Mouse (Mus musculus) liver, postnatal 0 days (tissue): ENCODE measurements at regions not wholly inside any gene's neighbourhood (a gene's known extent, or its start where the extent isn't known, plus 50 kb on each side); places are given as distances from the start of the nearest gene placed in this dataset.

ENCODE experiments used
- ATAC-seq: fragments of 200-750 bp; cut with Nextera tagmentation; 2 replicates; pipeline ENCODE4 v1.8.0; 2017; ENCODE audit warnings: mild to moderate bottlenecking, moderate library complexity
- DNase-seq: peaks from one replicate; pipeline ENCODE4 v3.0.0-alpha.2; 2016
- H3K27ac ChIP-seq: fragments of 300-500 bp; sonication (generic); 2 replicates; pipeline ENCODE4 v1.5.1; 2014; ENCODE audit warnings: antibody characterized with exemption, moderate library complexity, mild to moderate bottlenecking, low read depth
- H3K27me3 ChIP-seq: fragments of 300-500 bp; sonication (generic); 2 replicates; pipeline ENCODE4 v1.6.1; 2014; ENCODE audit warnings: low read length, control low read depth, mixed read lengths; ENCODE audit not compliant: insufficient read depth
- H3K36me3 ChIP-seq: fragments of 300-500 bp; sonication (generic); replicated peaks from 2 replicates; pipeline ENCODE4 v1.6.1; 2014; ENCODE audit warnings: mild to moderate bottlenecking, control low read depth, low read length, moderate library complexity, mixed read lengths; ENCODE audit not compliant: insufficient read depth
- H3K4me1 ChIP-seq: fragments of 300-500 bp; sonication (generic); 2 replicates; pipeline ENCODE4 v1.6.1; 2014; ENCODE audit warnings: antibody characterized with exemption, mild to moderate bottlenecking, control low read depth; ENCODE audit not compliant: insufficient read depth
- H3K4me2 ChIP-seq: fragments of 300-500 bp; sonication (generic); 2 replicates; pipeline ENCODE4 v1.6.1; 2014; ENCODE audit warnings: low read depth, mild to moderate bottlenecking, low read length, moderate library complexity, mixed read lengths
- H3K4me3 ChIP-seq: fragments of 300-500 bp; sonication (generic); 2 replicates; pipeline ENCODE4 v1.5.1; 2014; ENCODE audit warnings: low read depth, low read length
- H3K9ac ChIP-seq: fragments of 300-500 bp; sonication (generic); replicated peaks from 2 replicates; pipeline ENCODE4 v1.6.1; 2014; ENCODE audit warnings: mild to moderate bottlenecking, moderate library complexity
- H3K9me3 ChIP-seq: fragments of 300-500 bp; sonication (generic); 2 replicates; pipeline ENCODE4 v1.6.1; 2016; ENCODE audit warnings: mild to moderate bottlenecking, control low read depth, low read length, mixed read lengths
- CTCF ChIP-seq: sonication (generic); IDR thresholded peaks from 2 replicates; pipeline ENCODE4 v1.5.1; 2016; ENCODE audit warnings: antibody characterized with exemption, low read depth
- EP300 ChIP-seq: IDR thresholded peaks from 2 replicates; pipeline ENCODE4 v1.6.1; 2016; ENCODE audit warnings: antibody characterized with exemption, low read depth, mild to moderate bottlenecking
- WGBS: fragments of 180-500 bp; shearing (Covaris S2); extraction: QIAGEN DNeasy Blood & Tissue Kit; methylation state at CpG from one replicate; pipeline ENCODE4 v1.1.7; 2014; ENCODE audit not compliant: insufficient replicate concordance; 5-methylcytosine and 5-hydroxymethylcytosine counted together

DNA sequence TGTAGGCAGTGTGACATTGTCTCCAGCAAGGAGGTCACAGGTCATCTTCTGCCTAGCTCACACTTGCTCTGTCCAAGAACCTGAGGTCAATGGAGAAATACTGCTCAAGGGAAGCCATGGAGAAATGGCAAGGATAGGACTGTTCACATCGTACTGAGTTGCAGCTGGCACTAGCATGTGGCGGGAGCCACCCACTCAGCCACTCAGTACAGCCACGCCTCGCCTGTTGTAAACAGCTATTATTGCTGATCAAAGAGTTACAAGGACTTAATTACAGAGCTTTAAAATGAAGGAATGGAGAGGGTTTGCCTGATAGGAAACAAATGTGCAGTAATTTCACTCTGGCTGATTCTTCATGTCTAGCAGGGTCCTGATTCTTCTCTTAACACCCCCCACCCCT is 64.8 kb downstream of the Dll1 start:
- H3K4me1 ChIP-seq, result no peaks in the 10 kb centered on the region
- H3K9me3 ChIP-seq, result no peaks in the 10 kb centered on the region
- H3K27ac ChIP-seq, result no peak overlapping the region
- TF ChIP-seq EP300 (no peak), CTCF (no peak)
- ATAC-seq (no peak), DNase-seq (no peak)
- no peaks in the 10 kb centered on the region for H3K27me3 ChIP-seq
- H3K4me2 ChIP-seq, result no peak overlapping the region
- H3K36me3 ChIP-seq, result no peaks in the 10 kb centered on the region
- no peak overlapping the region for H3K9ac ChIP-seq
- WGBS, result 67% methylated on average over 4 of the region's 4 CpGs
- no peak overlapping the region for H3K4me3 ChIP-seq

DNA sequence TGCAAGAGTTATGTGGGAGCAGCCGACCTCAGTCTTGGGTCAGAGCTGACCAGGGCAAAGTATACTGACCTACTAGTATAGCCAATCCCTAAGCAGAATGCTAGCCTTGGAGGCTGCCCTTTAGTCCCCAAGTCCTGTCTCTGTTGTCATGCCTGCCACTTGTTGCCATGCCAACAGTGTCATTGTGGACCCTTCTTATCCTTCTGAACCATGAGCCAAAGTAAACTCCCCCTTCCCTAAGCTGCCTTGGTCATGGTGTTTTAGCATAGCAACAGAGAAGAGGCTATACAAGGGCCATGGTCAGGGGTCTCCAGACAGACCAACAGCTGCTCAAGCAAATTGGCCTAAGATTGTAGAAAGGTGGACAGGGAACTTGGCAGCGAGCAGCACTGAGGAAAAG is 66.2 kb downstream of the Dll1 start:
- ATAC-seq (no peak), DNase-seq (no peak)
- no peak overlapping the region for H3K4me2 ChIP-seq
- no peaks in the 10 kb centered on the region for H3K27me3 ChIP-seq
- H3K36me3 ChIP-seq, result no peaks in the 10 kb centered on the region
- no peak overlapping the region for H3K9ac ChIP-seq
- H3K4me3 ChIP-seq, result no peak overlapping the region
- H3K9me3 ChIP-seq, result no peaks in the 10 kb centered on the region
- H3K4me1 ChIP-seq, result no peaks in the 10 kb centered on the region
- no peak overlapping the region for H3K27ac ChIP-seq
- TF ChIP-seq CTCF (no peak), EP300 (no peak)
- 54% methylated on average over 2 of the region's 2 CpGs for WGBS

DNA sequence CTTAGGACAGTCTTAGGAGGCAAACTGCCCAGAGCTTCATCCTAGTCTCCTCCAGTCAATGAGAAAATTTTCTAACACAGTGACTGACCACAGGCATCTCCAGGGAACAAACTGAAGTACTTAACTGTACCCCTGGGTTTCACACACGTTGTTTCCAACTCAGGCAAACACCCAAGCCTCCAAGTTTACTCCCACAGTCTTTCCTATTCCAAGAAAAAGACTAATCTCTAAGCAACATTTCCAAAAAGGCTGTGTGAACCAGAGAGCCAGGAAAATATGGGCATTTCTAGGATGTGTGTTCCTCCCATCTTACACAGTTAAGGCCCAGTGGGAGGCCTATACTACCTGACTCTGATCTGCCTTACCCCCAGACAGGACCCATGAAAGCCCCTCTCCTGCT is 74.6 kb downstream of the Dll1 start:
- DNase-seq (no peak), ATAC-seq (no peak)
- TF ChIP-seq EP300, result no peak
- H3K4me3 ChIP-seq, result no peak overlapping the region
- no peak overlapping the region for H3K4me2 ChIP-seq
- no peaks in the 10 kb centered on the region for H3K27me3 ChIP-seq
- no peaks in the 10 kb centered on the region for H3K9me3 ChIP-seq
- no peaks in the 10 kb centered on the region for H3K36me3 ChIP-seq
- no peak overlapping the region for H3K9ac ChIP-seq
- 20% methylated on average over 1 of the region's 1 CpGs for WGBS
- no peaks in the 10 kb centered on the region for H3K4me1 ChIP-seq
- no peak overlapping the region for H3K27ac ChIP-seq

DNA sequence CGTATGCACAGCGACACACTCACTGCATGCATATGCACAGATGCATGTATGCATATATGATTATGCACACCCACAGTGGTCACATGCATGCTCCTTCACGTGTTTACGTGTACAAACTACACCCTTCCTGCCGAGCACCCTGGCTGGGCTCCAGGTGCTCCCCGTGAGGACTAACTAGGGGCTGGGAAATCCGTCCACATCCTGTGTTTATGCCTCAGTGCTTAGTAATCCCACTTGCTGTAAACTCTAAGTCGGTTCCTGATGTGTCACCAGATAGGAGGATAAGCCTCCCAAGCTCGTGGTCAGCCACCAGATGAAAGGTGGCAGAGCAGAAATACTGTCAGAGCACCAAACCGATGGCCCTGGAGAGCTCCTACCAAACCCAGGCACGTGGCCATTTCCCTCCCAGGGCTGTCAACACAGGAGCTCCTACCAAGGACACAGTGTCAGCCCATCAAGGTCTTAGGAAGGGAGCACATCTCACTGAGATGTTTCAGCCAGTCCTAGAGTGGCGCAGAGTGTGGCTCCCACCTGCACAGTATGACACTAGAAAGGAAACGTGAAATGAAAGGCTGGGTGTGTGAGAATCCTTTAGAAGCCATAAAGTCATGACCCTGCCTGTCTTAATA is 76.8 kb downstream of the Dll1 start:
- no peaks in the 10 kb centered on the region for H3K27me3 ChIP-seq
- ATAC-seq (no peak), DNase-seq (no peak)
- H3K4me3 ChIP-seq, result no peak overlapping the region
- H3K4me2 ChIP-seq, result no peak overlapping the region
- no peak overlapping the region for H3K27ac ChIP-seq
- no peaks in the 10 kb centered on the region for H3K9me3 ChIP-seq
- no peaks in the 10 kb centered on the region for H3K36me3 ChIP-seq
- TF ChIP-seq CTCF, result no peak
- no peak for TF ChIP-seq EP300
- H3K9ac ChIP-seq, result no peak overlapping the region
- 49% methylated on average over 13 of the region's 13 CpGs for WGBS
- H3K4me1 ChIP-seq, result no peaks in the 10 kb centered on the region

DNA sequence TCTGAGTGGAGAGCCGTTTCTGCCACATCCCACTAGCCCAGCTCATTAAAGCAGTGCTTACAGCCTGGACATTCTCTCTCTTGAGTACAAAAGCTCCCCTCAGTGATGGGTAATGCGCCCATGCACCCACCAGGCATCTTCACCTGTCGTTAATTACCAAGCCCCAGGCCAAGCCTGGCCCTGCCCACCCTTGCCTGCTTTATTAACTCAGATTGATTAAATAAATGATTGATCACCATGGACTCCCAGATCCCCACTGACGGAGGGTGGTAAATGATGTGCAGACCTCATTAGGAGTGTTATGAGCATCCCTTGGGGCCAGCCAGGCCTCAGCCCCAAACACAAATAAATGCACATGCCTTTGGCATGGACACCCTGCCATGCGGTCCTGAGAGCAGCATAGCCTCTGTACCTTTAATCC is 82.5 kb downstream of the Dll1 start:
- H3K27me3 ChIP-seq, result no peaks in the 10 kb centered on the region
- H3K4me2 ChIP-seq, result no peak overlapping the region
- no peaks in the 10 kb centered on the region for H3K9me3 ChIP-seq
- ATAC-seq (no peak), DNase-seq (no peak)
- H3K4me1 ChIP-seq, result no peaks in the 10 kb centered on the region
- no peak overlapping the region for H3K4me3 ChIP-seq
- H3K9ac ChIP-seq, result no peak overlapping the region
- H3K27ac ChIP-seq, result no peak overlapping the region
- WGBS, result 69% methylated on average over 5 of the region's 5 CpGs
- no peaks in the 10 kb centered on the region for H3K36me3 ChIP-seq
- no peak for TF ChIP-seq EP300
- no peak for TF ChIP-seq CTCF

DNA sequence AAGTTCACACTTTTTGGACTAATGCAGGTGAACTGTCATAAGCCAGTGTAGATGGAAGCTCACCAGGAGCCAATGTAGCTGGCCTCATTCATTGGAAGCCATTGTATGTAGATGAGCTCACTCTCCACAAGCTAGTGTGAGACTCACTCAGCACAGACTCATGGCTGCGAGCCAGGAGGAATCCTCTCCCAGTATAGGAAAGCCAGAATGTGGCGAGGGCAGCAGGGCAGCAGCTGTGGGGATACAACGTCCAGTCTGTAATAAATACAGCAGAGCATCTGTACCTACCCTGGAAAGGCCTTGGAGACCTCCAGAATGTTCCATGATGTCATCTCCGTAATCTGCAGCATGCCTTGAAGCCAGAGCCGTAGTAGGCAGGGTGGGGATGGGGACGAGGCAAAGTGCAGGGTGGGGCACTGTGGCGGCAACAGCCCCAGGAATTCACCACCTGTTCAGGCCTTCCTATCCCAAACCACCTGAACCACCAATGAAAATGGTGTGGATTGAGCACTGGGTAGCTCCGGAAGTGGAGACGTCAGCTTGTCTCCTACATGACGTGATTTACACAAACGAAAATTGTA is 84.1 kb downstream of the Dll1 start:
- Histone ChIP-seq H3K4me1 (no peaks in the 10 kb centered on the region), H3K9me3 (no peaks in the 10 kb centered on the region), H3K4me2 (no peak overlapping the region), H3K4me3 (no peak overlapping the region), H3K27me3 (no peaks in the 10 kb centered on the region), H3K9ac (no peak overlapping the region), H3K27ac (no peak overlapping the region), H3K36me3 (no peaks in the 10 kb centered on the region)
- DNase-seq (no peak), ATAC-seq (no peak)
- TF ChIP-seq CTCF (no peak), EP300 (no peak)
- 69% methylated on average over 11 of the region's 11 CpGs for WGBS

DNA sequence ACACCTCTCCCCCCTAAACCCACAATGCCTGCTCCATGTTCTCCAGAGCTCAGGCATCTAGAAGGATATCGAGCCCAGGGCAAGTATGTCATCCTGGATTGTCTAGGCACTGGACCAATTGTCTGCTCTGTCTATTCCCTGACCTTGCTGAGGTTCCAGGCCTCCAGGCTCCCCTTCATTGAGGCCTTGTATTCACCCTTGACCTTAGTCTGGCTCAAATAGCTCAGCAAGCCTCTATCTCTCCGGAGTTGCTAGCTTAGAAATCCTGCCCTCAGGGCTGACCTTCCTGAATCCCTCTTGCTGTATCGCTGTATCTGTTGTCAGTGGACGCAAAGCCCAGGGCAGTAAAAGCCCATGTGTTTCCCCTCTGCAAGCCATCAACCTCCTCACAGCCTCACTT is 85.0 kb downstream of the Dll1 start:
- H3K4me2 ChIP-seq, result no peak overlapping the region
- no peaks in the 10 kb centered on the region for H3K36me3 ChIP-seq
- WGBS, result 59% methylated on average over 4 of the region's 4 CpGs
- DNase-seq, result no peak
- no peaks in the 10 kb centered on the region for H3K4me1 ChIP-seq
- H3K4me3 ChIP-seq, result no peak overlapping the region
- no peak overlapping the region for H3K9ac ChIP-seq
- no peaks in the 10 kb centered on the region for H3K27me3 ChIP-seq
- H3K27ac ChIP-seq, result no peak overlapping the region
- no peaks in the 10 kb centered on the region for H3K9me3 ChIP-seq
- no peak for ATAC-seq
- TF ChIP-seq CTCF (no peak), EP300 (no peak)
